Mouse (Mus musculus): ENCODE data around the gene Ifitm3.
A peak's percentile ranks its signal among the peaks of the same experiment; 100 is the strongest.

GRCm38 (mm10) chr7:141040867-141041606 lies 30.5 kb upstream of the Ifitm3 start:
- TF ChIP-seq CTCF (IDR thresholded peaks at IDR 0.05; ENCODE audit: borderline replicate concordance, insufficient read depth, low read length) (no peak), POLR2A (IDR thresholded peaks at IDR 0.05; ENCODE audit: low read depth, low read length) (peak; percentile 37; the same call in 1 of the 2 replicates)

All from embryonic fibroblast, embryonic 13.5 days (primary cell).